Mouse (Mus musculus) megakaryocyte, embryonic 14.5 days (primary cell): ENCODE measurements around the gene R3hdm2.

Experiments
- FLI1 ChIP-seq: IDR thresholded peaks from 2 replicates; pipeline ENCODE4 v1.6.1; 2012; ENCODE audit warnings: low read length, inconsistent platforms, mixed read lengths
- GATA1 ChIP-seq: IDR thresholded peaks from 3 replicates; pipeline ENCODE4 v1.6.1; 2012; ENCODE audit warnings: mixed read lengths, low read length, inconsistent platforms, borderline replicate concordance

DNA sequence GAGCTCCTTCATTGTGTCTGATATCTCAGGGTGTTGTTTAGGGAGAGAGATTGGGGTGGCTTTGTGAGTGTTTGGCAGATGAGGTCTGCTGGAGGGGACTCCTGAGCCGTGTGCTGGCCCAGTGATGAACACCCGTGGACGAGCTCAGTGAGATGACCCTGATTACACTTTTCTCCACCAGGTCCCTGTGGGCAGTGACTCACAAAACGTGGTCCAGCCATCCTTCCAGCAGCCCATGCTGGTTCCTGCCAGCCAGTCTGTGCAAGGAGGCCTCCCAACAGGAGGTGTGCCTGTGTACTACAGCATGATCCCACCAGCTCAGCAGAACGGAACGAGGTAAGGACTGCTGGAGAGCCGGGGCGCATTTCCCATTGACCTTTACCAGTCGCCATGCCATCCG, 105.1 kb downstream of the R3hdm2 start:
- no peak for TF ChIP-seq GATA1
- TF ChIP-seq FLI1: no peak
